Mouse (Mus musculus): Measurements from ENCODE around the gene Mid1. TPM values are rescaled to one million over a fixed set of nuclear protein-coding genes. Genes with fewer than 3 reads are reported as not detected.
"Not testable (repeated sequence)": the region's sequence is repeated elsewhere in the genome, so short reads cannot be mapped to it uniquely, and the experiment has no call there.

Gene Mid1
- total and polyA plus RNA-seq, 2 experiments from 2014 or later = 3.3 to 7.8 TPM

GRCm38 (mm10) chrX:169992951-169993547 is 308.1 kb downstream of the Mid1 start:
- H3K27me3 ChIP-seq (ENCODE audit: insufficient read depth, low read length); DNase-seq (ENCODE audit: low spot score); H3K9ac ChIP-seq (replicated peaks; ENCODE audit: low read length, poor library complexity, severe bottlenecking); H3K4me3 ChIP-seq (ENCODE audit: low read depth, low read length); H3K36me3 ChIP-seq (ENCODE audit: insufficient read depth, low read length); H3K27ac ChIP-seq (ENCODE audit: low read depth, low read length); ATAC-seq (ENCODE audit: low FRiP score); H3K4me1 ChIP-seq (ENCODE audit: insufficient read depth, low read length); H3K4me2 ChIP-seq (ENCODE audit: low read depth, low read length, poor library complexity, severe bottlenecking): not testable (repeated sequence)
- peaks cover 19% of the 10 kb centered on the region for H3K9me3 ChIP-seq (ENCODE audit: low read length)
- 54% methylated on average over 8 of the region's 8 CpGs for WGBS

DNA sequence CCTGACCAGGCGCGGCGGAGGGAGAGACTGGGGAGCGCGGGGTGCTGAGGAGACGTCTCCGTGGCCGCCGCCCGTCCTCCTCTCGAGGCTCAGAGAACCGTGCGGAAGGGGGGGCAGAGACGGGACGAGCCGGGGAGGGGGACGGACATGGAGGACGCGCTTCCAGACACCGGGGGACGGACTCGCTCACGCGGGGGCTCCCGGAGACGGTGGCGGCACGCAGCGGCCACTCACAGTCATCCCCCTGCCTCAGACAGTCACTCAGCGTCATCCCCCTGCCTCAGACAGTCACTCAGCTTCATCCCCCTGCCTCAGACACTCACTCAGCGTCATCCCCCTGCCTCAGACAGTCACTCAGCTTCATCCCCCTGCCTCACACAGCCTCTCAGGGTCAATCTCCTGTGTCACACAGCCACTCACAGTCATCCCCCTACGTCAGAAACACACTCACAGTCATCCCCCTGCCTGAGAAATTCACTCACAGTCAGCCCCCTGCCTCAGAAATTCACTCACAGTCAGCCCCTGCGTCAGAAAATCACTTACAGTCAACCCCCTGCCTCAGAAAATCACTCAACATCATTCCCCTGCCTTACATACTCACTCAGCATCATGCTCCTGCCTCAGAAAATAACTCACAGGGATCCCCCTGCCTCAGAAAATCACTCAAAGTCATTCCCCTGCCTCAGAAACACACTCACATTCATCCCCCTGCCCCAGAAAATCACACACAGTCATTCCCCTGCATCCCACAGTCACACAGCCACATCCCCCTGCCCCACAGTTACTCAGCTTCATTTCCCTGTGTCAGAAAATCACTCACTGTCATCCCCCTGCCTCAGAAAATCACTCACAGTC is 309.2 kb downstream of the Mid1 start:
- H3K4me3 ChIP-seq (ENCODE audit: low read depth, low read length); H3K27me3 ChIP-seq (ENCODE audit: insufficient read depth, low read length); H3K9ac ChIP-seq (replicated peaks; ENCODE audit: low read length, poor library complexity, severe bottlenecking); H3K27ac ChIP-seq (ENCODE audit: low read depth, low read length); ATAC-seq (ENCODE audit: low FRiP score); H3K4me1 ChIP-seq (ENCODE audit: insufficient read depth, low read length); DNase-seq (ENCODE audit: low spot score); H3K36me3 ChIP-seq (ENCODE audit: insufficient read depth, low read length); H3K4me2 ChIP-seq (ENCODE audit: low read depth, low read length, poor library complexity, severe bottlenecking): not testable (repeated sequence)
- peaks cover 14% of the 10 kb centered on the region for H3K9me3 ChIP-seq (ENCODE audit: low read length)
- 64% methylated on average over 25 of the region's 33 CpGs for WGBS

- not testable (repeated sequence) for H3K27me3 ChIP-seq (ENCODE audit: insufficient read depth, low read length)
- 45% methylated on average over 2 of the region's 2 CpGs for WGBS
- peak; percentile 21 for DNase-seq (ENCODE audit: low spot score)
Measured at GRCm38 (mm10) chrX:169994866-169995711, 310.1 kb downstream of the Mid1 start.

DNA sequence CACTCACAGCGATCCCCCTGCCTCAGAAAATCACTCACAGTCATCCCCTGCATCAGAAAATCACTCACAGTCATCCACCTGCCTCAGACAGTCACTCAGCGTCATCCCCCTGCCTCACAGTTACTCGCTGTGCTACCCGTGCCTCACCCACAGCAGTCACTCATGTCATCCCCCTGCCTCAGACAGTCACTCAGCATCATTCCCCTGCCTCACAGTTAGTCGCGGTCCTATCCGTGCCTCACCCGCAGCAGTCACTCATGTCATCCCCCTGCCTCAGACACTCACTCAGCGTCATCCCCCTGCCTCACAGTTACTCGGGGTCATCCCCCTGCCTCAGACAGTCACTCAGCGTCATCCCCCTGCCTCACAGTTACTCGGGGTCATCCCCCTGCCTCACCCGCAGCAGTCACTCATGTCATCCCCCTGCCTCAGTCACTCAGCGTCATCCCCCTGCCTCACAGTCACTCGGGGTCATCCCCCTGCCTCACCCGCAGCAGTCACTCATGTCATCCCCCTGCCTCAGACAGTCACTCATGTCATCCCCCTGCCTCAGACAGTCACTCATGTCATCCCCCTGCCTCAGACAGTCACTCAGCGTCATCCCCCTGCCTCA is 311.0 kb downstream of the Mid1 start:
- not testable (repeated sequence) for H3K36me3 ChIP-seq (ENCODE audit: insufficient read depth, low read length); H3K4me3 ChIP-seq (ENCODE audit: low read depth, low read length); H3K4me2 ChIP-seq (ENCODE audit: low read depth, low read length, poor library complexity, severe bottlenecking); H3K4me1 ChIP-seq (ENCODE audit: insufficient read depth, low read length); H3K9ac ChIP-seq (replicated peaks; ENCODE audit: low read length, poor library complexity, severe bottlenecking); DNase-seq (ENCODE audit: low spot score); H3K27me3 ChIP-seq (ENCODE audit: insufficient read depth, low read length); H3K27ac ChIP-seq (ENCODE audit: low read depth, low read length); ATAC-seq (ENCODE audit: low FRiP score)
- peaks cover 16% of the 10 kb centered on the region; the same call in 1 of the 2 replicates for H3K9me3 ChIP-seq (ENCODE audit: low read length)
- WGBS = 66% methylated on average over 17 of the region's 17 CpGs

More at GRCm38 (mm10) chrX:169994866-169995711, 310.1 kb downstream of the Mid1 start:
- not testable (repeated sequence) for H3K9ac ChIP-seq (replicated peaks; ENCODE audit: low read length, poor library complexity, severe bottlenecking); H3K4me2 ChIP-seq (ENCODE audit: low read depth, low read length, poor library complexity, severe bottlenecking); H3K4me3 ChIP-seq (ENCODE audit: low read depth, low read length); H3K36me3 ChIP-seq (ENCODE audit: insufficient read depth, low read length); ATAC-seq (ENCODE audit: low FRiP score); H3K4me1 ChIP-seq (ENCODE audit: insufficient read depth, low read length); H3K27ac ChIP-seq (ENCODE audit: low read depth, low read length)
- H3K9me3 ChIP-seq (ENCODE audit: low read length) = peaks cover 16% of the 10 kb centered on the region

DNA sequence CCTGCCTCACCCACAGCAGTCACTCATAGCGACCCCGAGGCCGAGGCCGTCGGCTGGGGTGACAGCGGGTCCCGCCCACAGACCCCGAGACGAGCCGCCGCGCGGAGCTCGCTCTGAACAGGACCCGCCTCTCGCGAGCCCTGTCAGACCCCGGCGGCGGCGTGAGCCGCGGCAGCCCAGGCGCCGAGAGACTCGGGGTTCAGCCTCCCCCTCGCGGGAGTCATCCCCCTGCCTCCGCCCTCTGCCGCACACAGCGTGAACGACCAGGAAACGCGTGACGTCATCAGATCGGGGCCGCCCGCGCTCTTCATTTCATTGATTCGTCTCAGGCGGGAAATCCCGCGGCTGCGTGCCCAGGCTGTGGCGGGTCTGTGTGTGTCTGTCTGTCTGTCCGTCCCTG is 311.9 kb downstream of the Mid1 start:
- Histone ChIP-seq H3K4me2 (ENCODE audit: low read depth, low read length, poor library complexity, severe bottlenecking) (peak overlapping the region; percentile 73), H3K27ac (ENCODE audit: low read depth, low read length) (peak overlapping the region; percentile 76; the same call in 1 of the 2 replicates), H3K4me3 (ENCODE audit: low read depth, low read length) (peak overlapping the region; percentile 44), H3K9ac (replicated peaks; ENCODE audit: low read length, poor library complexity, severe bottlenecking) (peak overlapping the region; percentile 61; the same call in 1 of the 2 replicates), H3K9me3 (ENCODE audit: low read length) (peaks cover 16% of the 10 kb centered on the region; the same call in 1 of the 2 replicates)
- H3K4me1 ChIP-seq (ENCODE audit: insufficient read depth, low read length); H3K36me3 ChIP-seq (ENCODE audit: insufficient read depth, low read length); H3K27me3 ChIP-seq (ENCODE audit: insufficient read depth, low read length); DNase-seq (ENCODE audit: low spot score): not testable (repeated sequence)
- WGBS = 52% methylated on average over 45 of the region's 46 CpGs
- ATAC-seq (ENCODE audit: low FRiP score) = peak; percentile 53

DNA sequence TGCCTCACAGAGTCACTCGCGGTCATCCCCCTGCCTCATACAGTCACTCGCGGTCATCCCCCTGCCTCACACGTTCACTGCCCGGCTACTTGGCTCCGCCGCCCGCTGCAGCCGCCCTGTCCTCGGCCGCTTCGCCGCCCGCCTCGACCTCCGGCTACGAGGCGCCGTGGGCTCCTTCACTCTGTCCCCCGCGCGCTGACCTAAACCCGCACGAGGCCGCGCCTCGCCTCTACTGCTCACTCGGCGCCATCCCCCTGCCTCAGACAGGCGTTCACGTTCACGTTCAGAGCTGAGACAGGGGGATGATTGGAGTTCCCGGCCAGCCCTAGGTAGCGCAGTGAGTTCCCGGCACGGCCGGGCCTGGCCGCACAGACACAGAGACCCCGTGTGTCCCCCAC is 312.5 kb downstream of the Mid1 start:
- Histone ChIP-seq H3K9ac (replicated peaks; ENCODE audit: low read length, poor library complexity, severe bottlenecking) (peak overlapping the region; percentile 61), H3K9me3 (ENCODE audit: low read length) (peaks cover 16% of the 10 kb centered on the region; the same call in 1 of the 2 replicates), H3K4me2 (ENCODE audit: low read depth, low read length, poor library complexity, severe bottlenecking) (peak overlapping the region; percentile 73)

DNA sequence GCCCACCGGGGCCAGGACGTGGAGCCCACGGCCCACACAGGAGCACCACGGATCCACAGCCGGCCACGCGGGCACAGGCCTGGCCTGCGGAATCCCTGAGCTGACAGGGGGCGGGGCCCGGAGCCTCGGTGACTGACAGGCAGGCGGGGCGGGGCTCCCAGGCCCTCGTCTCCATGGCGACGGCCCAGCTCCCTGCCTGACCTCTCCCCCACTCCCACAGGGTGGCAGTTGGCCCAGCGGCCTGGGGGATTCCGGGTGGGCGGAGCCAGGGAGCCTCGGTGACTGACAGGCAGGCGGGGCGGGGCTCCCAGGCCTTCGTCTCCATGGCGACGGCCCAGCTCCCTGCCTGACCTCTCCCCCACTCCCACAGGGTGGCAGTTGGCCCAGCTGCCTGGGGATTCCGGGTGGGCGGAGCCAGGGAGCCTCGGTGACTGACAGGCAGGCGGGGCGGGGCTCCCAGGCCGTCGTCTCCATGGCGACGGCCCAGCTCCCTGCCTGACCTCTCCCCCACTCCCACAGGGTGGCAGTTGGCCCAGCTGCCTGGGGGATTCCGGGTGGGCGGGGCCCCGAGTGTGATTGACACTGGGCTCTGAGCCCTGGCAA is 313.0 kb downstream of the Mid1 start:
- peak overlapping the region; percentile 73 for H3K4me2 ChIP-seq (ENCODE audit: low read depth, low read length, poor library complexity, severe bottlenecking)
- H3K27me3 ChIP-seq (ENCODE audit: insufficient read depth, low read length); H3K4me1 ChIP-seq (ENCODE audit: insufficient read depth, low read length); H3K36me3 ChIP-seq (ENCODE audit: insufficient read depth, low read length): not testable (repeated sequence)
- 34% methylated on average over 37 of the region's 37 CpGs for WGBS
- H3K9ac ChIP-seq (replicated peaks; ENCODE audit: low read length, poor library complexity, severe bottlenecking) = peak overlapping the region; percentile 61
- DNase-seq (ENCODE audit: low spot score) (peak; percentile 73), ATAC-seq (ENCODE audit: low FRiP score) (peak; percentile 88)
- peak overlapping the region; percentile 76 for H3K27ac ChIP-seq (ENCODE audit: low read depth, low read length)
- H3K9me3 ChIP-seq (ENCODE audit: low read length) = peaks cover 16% of the 10 kb centered on the region; the same call in 1 of the 2 replicates
- peak overlapping the region; percentile 44 for H3K4me3 ChIP-seq (ENCODE audit: low read depth, low read length)

More for the DNA sequence above, 312.5 kb downstream of the Mid1 start:
- H3K4me1 ChIP-seq (ENCODE audit: insufficient read depth, low read length); H3K27me3 ChIP-seq (ENCODE audit: insufficient read depth, low read length); H3K36me3 ChIP-seq (ENCODE audit: insufficient read depth, low read length); DNase-seq (ENCODE audit: low spot score); ATAC-seq (ENCODE audit: low FRiP score): not testable (repeated sequence)
- WGBS = 54% methylated on average over 40 of the region's 40 CpGs
- Histone ChIP-seq H3K4me3 (ENCODE audit: low read depth, low read length) (peak overlapping the region; percentile 44), H3K27ac (ENCODE audit: low read depth, low read length) (peak overlapping the region; percentile 76)
